Mouse (Mus musculus) heart, embryonic 16.5 days (tissue): ENCODE measurements around the gene Gpx4. TPM values are rescaled to one million over a fixed set of nuclear protein-coding genes. Genes with fewer than 3 reads are reported as not detected.

Experiments used
- ATAC-seq: fragments of 200-750 bp; cut with Nextera tagmentation; replicated peaks from 2 replicates; pipeline ENCODE4 v1.8.0; 2017; ENCODE audit warnings: moderate number of reproducible peaks; ENCODE audit not compliant: insufficient read depth, low FRiP score; ENCODE audit errors: extremely low read depth
- H3K27ac ChIP-seq: fragments of 300-500 bp; sonication (generic); 2 replicates; pipeline ENCODE4 v1.5.1; 2014; ENCODE audit warnings: mild to moderate bottlenecking, low read length, control low read depth, moderate library complexity
- H3K27me3 ChIP-seq: fragments of 300-500 bp; sonication (generic); 2 replicates; pipeline ENCODE4 v1.6.1; 2014; ENCODE audit warnings: low read length, mixed read lengths; ENCODE audit not compliant: control insufficient read depth, insufficient read depth
- H3K36me3 ChIP-seq: fragments of 300-500 bp; sonication (generic); 2 replicates; pipeline ENCODE4 v1.6.1; 2014; ENCODE audit not compliant: control insufficient read depth, insufficient read depth
- H3K4me1 ChIP-seq: fragments of 300-500 bp; sonication (generic); 2 replicates; pipeline ENCODE4 v1.6.1; 2014; ENCODE audit warnings: low read length, mixed read lengths; ENCODE audit not compliant: control insufficient read depth, insufficient read depth
- H3K4me2 ChIP-seq: fragments of 300-500 bp; sonication (generic); 2 replicates; pipeline ENCODE4 v1.6.1; 2014; ENCODE audit warnings: low read depth, mild to moderate bottlenecking, control low read depth, low read length
- H3K4me3 ChIP-seq: fragments of 300-500 bp; sonication (generic); 2 replicates; pipeline ENCODE4 v1.5.1; 2014; ENCODE audit warnings: mild to moderate bottlenecking, control low read depth, low read length
- H3K9ac ChIP-seq: fragments of 300-500 bp; sonication (generic); 2 replicates; pipeline ENCODE4 v1.6.1; 2014; ENCODE audit warnings: low read length, control low read depth
- H3K9me3 ChIP-seq: fragments of 300-500 bp; sonication (generic); replicated peaks from 2 replicates; pipeline ENCODE4 v1.6.1; 2016; ENCODE audit warnings: low read length; ENCODE audit not compliant: control insufficient read depth
- WGBS: fragments of 180-500 bp; shearing (Covaris S2); extraction: QIAGEN DNeasy Blood & Tissue Kit; methylation state at CpG from one replicate; pipeline ENCODE4 v1.1.7; 2014; 5-methylcytosine and 5-hydroxymethylcytosine counted together
- polyA plus RNA-seq: library from polyadenylated mRNA; unstranded; fragments of >200 nt; fragmentation: Nextera tagmentation; extraction: Ambion mirVana; gene quantifications from 2 replicates; pipeline ENCODE4 v1.2.1, GENCODE M21; 2015

Gpx4 gene
- polyA plus RNA-seq: 668 and 748 TPM in 2 replicates

DNA sequence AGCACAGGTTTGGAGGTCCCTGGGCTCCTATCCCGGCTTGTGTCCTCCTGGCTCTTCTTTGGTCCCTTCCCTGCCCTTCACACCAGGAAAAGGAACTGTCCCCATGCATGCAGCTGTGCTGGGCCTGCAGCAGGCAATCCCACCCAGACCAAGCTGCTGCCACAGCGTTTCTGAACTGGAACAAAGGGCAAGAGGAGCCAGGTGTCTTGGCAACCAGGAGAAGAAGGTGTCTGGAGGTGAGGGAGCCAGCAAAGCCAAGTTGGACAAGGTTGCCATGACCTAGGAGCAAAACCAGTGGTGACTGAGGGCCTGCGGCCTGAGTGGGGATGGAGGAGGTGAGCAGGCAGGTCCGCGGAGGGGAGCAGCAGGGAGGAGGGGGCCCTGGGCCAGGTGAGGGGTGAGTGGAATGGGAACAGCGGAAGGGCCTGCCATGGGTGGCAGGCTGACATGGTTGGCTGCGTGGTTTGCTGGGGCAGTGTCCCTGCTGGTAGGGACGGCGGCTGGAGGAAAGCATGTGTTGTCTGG, at the start of gene Gpx4:
TSS of gene Gpx4 (plus strand) at position 126 of the 525 bp plus-strand sequence.
- no peaks in the 10 kb centered on the region for H3K27me3 ChIP-seq
- H3K4me3 ChIP-seq: no peak within 1 kb of the TSS
- no peak within 1 kb of the TSS for H3K4me2 ChIP-seq
- H3K27ac ChIP-seq: no peak within 1 kb of the TSS
- H3K4me1 ChIP-seq: peaks cover 19% of the 10 kb centered on the region
- no peaks in the 10 kb centered on the region for H3K9me3 ChIP-seq
- 66% methylated on average over 9 of the region's 9 CpGs for WGBS
- no peak for ATAC-seq
- H3K9ac ChIP-seq: 0 out of 2 replicates have a peak within 1 kb of the TSS, but pooled peaks have one; percentile 9
- H3K36me3 ChIP-seq: no peaks in the 10 kb centered on the region

DNA sequence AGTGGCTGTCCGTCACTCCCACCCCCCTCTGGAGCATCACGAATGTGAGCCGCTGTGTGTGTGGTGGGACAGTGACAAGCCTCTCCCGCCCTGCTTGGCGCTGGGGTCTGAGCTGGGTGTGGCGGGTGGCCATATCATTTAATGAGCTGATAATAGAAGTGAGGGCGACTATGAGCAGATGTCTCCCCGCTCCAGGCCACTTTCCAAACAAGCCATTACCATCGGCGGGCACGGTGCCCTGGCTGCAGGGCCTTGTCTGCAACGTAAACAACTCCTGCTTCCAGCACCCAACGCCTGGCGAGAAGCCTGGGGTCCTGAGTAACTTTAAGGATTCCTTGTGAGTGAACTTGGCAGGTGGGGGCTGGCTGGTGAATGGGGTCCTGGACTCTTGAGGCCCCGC, 49.1 kb upstream of the Gpx4 start:
- H3K4me1 ChIP-seq: peaks cover 18% of the 10 kb centered on the region
- peak overlapping the region; percentile 68 for H3K4me3 ChIP-seq
- peaks cover 6% of the 10 kb centered on the region; the same call in 1 of the 2 replicates for H3K27me3 ChIP-seq
- H3K9me3 ChIP-seq: no peaks in the 10 kb centered on the region
- H3K4me2 ChIP-seq: peak overlapping the region; percentile 89
- 12% methylated on average over 15 of the region's 15 CpGs for WGBS
- ATAC-seq: 0 out of 2 replicates have a peak, but pooled peaks have one; percentile 20
- H3K27ac ChIP-seq: peak overlapping the region; percentile 71
- H3K9ac ChIP-seq: peak overlapping the region; percentile 78
- peaks cover 16% of the 10 kb centered on the region for H3K36me3 ChIP-seq

- peaks cover 17% of the 10 kb centered on the region for H3K4me1 ChIP-seq
- H3K4me2 ChIP-seq: no peak overlapping the region
- no peaks in the 10 kb centered on the region for H3K9me3 ChIP-seq
- ATAC-seq: no peak
- peaks cover 6% of the 10 kb centered on the region; the same call in 1 of the 2 replicates for H3K27me3 ChIP-seq
- no peaks in the 10 kb centered on the region for H3K36me3 ChIP-seq
- no peak overlapping the region for H3K27ac ChIP-seq
- no peak overlapping the region for H3K9ac ChIP-seq
- no peak overlapping the region for H3K4me3 ChIP-seq
- 77% methylated on average over 9 of the region's 9 CpGs for WGBS
These were observed 45.0 kb upstream of the Gpx4 start for GRCm38 (mm10) chr10:80001945-80002344.

- Histone ChIP-seq H3K4me3 (no peak overlapping the region), H3K4me1 (peaks cover 9% of the 10 kb centered on the region), H3K9me3 (no peaks in the 10 kb centered on the region), H3K27me3 (peaks cover 6% of the 10 kb centered on the region; the same call in 1 of the 2 replicates), H3K36me3 (no peaks in the 10 kb centered on the region), H3K27ac (no peak overlapping the region), H3K4me2 (no peak overlapping the region), H3K9ac (no peak overlapping the region)
- WGBS: 31% methylated on average over 21 of the region's 21 CpGs
- no peak for ATAC-seq
These were observed 44.1 kb upstream of the Gpx4 start for GRCm38 (mm10) chr10:80002829-80003228.

DNA sequence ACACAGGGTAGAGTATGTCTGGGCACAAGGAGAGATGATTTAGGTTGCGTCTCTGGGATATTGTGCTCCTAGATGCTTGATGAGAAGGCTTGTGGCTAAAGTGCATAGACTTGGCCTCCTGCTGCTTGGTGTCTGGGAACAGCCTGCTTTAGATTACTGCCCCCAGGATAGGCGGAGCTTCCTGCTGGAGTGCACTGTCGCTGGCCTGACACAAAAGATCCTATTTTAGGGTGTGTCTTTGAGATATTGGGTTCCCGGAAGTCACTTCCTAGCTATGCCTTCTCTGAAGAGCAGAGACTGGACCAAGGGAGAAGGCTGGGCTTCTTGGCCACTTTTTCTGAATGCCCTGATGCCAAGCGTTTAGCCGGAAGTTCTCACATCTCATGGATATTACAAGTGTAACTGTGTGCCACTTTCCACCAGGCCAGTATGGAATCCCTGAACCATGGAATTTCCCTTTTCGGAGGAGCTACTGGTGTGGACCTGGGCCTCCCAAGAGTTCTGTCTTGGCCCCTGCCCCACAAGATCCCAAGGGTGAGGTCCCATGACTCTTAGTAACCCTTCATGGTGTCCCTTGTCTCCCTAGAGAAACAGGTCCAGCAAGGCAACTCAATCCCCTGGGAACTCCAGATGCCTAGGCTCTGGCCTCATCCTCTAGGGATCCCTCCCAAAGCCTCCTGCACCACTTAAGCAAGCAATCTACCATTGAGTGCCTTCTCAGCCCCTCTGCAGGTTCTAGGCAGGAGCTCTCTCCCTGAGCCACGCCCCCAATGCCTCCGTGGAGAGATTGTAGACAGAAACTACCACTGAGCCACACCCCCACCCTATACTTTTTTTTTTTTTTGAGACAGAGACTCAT, 43.4 kb upstream of the Gpx4 start:
- H3K36me3 ChIP-seq: no peaks in the 10 kb centered on the region
- H3K4me3 ChIP-seq: no peak overlapping the region
- peaks cover 5% of the 10 kb centered on the region; the same call in 1 of the 2 replicates for H3K4me1 ChIP-seq
- ATAC-seq: no peak
- H3K27me3 ChIP-seq: peaks cover 6% of the 10 kb centered on the region; the same call in 1 of the 2 replicates
- WGBS: 56% methylated on average over 9 of the region's 9 CpGs
- no peak overlapping the region for H3K9ac ChIP-seq
- H3K9me3 ChIP-seq: no peaks in the 10 kb centered on the region
- no peak overlapping the region for H3K4me2 ChIP-seq
- peak overlapping the region; percentile 11; the same call in 1 of the 2 replicates for H3K27ac ChIP-seq

- WGBS: 70% methylated on average over 8 of the region's 8 CpGs
- Histone ChIP-seq H3K27me3 (peaks cover 6% of the 10 kb centered on the region; the same call in 1 of the 2 replicates), H3K9me3 (no peaks in the 10 kb centered on the region), H3K4me2 (no peak overlapping the region), H3K4me1 (peaks cover 5% of the 10 kb centered on the region; the same call in 1 of the 2 replicates), H3K4me3 (no peak overlapping the region), H3K27ac (no peak overlapping the region), H3K36me3 (peaks cover 3% of the 10 kb centered on the region; the same call in 1 of the 2 replicates), H3K9ac (no peak overlapping the region)
- ATAC-seq: no peak
These were observed 42.7 kb upstream of the Gpx4 start for GRCm38 (mm10) chr10:80004233-80004705.

DNA sequence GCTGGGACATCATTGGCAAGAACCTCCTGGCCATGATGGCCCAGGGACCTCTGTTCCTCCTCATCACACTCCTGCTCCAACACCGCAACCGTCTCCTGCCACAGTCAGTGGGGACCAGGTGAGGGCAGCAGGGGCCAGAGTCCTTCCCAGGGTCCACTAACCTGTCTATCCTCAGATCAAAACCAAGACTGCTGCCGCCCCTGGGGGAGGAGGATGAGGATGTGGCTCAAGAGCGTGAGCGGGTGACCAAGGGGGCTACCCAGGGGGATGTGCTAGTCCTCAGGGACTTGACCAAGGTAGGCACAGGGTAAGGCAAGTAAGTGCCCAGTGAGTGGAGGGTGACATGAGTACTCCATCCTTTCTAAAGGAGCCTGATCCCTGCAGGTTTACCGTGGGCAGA, 35.2 kb upstream of the Gpx4 start:
- no peak for ATAC-seq
- Histone ChIP-seq H3K9ac (no peak overlapping the region), H3K27me3 (peaks cover 22% of the 10 kb centered on the region), H3K4me2 (no peak overlapping the region), H3K4me1 (no peaks in the 10 kb centered on the region), H3K9me3 (peaks cover 12% of the 10 kb centered on the region), H3K36me3 (peaks cover 27% of the 10 kb centered on the region), H3K4me3 (no peak overlapping the region), H3K27ac (no peak overlapping the region)
- 84% methylated on average over 6 of the region's 6 CpGs for WGBS

GRCm38 (mm10) chr10:80013609-80014008, 33.4 kb upstream of the Gpx4 start:
- peaks cover 12% of the 10 kb centered on the region for H3K9me3 ChIP-seq
- no peak overlapping the region for H3K4me3 ChIP-seq
- H3K9ac ChIP-seq: no peak overlapping the region
- no peak for ATAC-seq
- 54% methylated on average over 25 of the region's 25 CpGs for WGBS
- peaks cover 22% of the 10 kb centered on the region for H3K27me3 ChIP-seq
- H3K4me2 ChIP-seq: no peak overlapping the region
- peaks cover 27% of the 10 kb centered on the region for H3K36me3 ChIP-seq
- H3K27ac ChIP-seq: no peak overlapping the region
- peaks cover under 1% of the 10 kb centered on the region for H3K4me1 ChIP-seq
